Mouse (Mus musculus): Measurements from ENCODE around the gene Dvl1.

Gene Dvl1

DNA sequence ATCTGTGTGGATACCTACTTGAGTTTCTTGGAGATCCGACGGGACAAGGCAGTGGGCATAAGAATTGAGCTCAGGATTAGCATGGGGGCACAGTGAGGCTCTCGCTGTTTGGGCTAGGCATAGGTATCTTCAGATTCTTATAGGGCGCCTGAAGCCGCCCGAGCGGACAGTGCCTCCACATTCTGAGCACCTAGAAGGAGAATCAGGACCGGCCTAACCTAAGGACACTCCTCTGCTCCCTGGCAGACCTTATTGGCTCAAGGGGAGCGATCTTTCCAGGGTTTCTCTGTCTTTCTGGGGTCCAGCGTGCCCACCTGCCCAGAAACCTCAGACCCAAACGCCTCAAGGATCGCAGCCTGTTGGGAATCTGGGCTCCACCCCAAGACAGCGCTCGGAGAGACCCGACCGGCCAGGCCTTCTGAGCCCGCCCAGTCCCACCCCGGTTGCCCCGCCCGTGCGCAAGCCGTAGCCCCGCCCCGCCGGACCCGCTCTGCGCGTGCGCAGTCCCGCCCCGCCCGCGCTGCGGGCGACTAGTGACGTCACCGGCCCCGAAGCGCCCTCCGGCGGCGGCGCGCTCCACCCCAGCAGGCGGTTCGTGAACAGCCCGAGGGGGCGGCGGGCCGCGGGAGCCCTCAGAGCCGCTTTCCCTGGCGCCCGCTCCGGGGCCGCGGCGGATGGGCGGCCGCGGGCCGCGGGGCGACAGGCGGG is at the start of gene Dvl1:
TSS of gene Dvl1 (plus strand) at position 532 of the 708 bp plus-strand sequence.
- peak; percentile 98 to 99 for DNase-seq

DNA sequence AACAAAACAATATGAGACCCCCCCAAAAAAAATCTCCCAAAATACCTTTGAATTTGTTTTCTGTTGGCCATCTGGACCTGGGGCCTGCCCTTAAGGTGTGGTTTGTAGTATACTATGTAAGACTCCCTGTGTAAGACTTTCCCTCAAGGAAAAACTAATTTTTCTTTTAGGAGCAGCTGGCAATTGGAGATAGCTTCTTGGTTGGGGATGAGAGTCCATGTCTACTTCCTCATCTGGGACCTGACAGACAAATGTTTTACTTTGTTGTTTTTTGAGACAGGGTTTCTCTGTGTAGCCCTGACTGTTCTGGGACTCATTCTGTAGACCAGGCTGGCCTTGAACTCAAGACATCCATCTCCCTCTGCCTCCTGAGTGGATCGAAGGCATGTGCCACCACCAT is 45.1 kb upstream of the Dvl1 start:
- no peak for DNase-seq

DNA sequence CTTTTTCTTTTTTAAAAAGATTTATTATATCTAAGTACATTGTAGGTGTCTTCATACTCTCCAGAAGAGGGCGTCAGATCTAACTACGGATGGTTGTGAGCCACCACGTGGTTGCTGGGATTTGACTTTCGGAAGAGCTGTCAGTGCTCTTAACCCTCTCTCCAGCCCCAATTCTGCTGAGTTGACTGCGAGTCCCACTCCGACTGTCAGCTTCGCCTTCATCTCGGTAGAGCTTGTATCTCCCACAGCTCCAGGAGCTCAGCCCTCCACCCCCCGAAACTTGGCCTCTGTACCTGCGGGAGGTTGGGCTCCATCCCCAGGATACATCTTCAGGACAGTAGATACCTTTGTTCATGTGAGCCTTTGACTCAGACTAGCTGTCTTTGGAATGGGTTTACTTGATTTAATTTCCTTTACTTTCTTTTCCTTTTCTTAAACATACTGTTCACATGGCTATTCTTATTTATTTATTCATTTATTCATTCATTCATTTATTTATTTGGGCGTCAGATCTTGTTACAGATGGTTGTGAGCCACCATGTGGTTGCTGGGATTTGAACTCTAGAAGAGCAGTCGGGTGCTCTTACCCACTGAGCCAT is 44.4 kb upstream of the Dvl1 start, which contains the start of gene Mrpl20:
TSS of gene Mrpl20 (plus strand) at position 138 of the 599 bp plus-strand sequence.
- DNase-seq: peak in 1 of 2 experiments; percentile 25

DNA sequence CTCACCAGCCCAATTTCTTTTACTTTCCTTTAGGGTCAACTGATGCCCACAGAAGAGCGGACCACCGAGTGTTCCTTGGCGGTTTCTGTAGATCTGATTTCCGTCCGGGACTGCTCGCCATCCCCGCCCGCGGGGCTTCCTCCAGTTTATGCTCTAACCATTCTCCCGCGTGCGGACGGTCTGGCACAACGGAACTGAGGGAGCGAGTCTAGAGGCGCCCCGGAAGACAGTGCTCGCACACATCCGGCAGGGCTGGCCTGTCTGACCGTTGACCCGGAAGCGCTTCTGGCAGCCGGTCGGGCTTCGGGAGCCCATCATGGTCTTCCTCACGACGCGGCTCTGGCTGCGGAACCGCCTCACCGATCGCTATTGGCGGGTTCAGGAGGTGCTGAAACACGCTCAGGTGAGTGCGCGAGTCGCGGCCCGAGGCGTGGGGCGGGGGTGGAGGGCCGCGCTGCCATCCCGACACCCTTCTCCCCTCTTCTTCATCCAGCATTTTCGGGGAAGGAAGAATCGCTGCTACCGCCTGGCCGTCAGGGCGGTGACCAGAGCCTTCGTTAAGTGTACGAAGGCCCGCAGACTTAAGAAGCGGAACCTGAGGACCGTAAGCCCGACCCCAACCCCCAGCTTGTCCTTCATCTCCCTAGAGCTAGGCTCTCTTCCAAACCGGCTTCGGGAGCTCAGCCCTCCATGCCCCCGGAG is 43.7 kb upstream of the Dvl1 start:
- peak; percentile 98 for DNase-seq

DNA sequence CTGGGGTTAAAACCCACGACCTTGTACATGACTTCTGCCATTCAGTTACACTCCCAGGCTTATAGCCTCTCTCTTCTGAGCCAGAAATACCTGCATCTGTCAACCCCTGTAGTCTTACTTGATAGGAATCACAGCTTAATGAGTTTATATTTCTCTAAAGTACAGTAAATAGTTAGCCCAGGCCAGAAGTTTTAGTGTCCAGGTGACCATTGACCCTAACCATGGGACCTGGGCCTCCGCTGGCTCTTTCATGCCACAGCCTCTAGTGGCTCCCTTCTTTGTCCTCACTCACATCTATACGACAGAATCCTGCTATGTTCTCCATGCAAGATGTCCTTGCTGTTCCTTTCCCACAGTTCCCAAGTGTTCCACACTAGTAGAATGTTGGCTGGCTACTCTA is 39.4 kb upstream of the Dvl1 start:
- no peak for DNase-seq

DNA sequence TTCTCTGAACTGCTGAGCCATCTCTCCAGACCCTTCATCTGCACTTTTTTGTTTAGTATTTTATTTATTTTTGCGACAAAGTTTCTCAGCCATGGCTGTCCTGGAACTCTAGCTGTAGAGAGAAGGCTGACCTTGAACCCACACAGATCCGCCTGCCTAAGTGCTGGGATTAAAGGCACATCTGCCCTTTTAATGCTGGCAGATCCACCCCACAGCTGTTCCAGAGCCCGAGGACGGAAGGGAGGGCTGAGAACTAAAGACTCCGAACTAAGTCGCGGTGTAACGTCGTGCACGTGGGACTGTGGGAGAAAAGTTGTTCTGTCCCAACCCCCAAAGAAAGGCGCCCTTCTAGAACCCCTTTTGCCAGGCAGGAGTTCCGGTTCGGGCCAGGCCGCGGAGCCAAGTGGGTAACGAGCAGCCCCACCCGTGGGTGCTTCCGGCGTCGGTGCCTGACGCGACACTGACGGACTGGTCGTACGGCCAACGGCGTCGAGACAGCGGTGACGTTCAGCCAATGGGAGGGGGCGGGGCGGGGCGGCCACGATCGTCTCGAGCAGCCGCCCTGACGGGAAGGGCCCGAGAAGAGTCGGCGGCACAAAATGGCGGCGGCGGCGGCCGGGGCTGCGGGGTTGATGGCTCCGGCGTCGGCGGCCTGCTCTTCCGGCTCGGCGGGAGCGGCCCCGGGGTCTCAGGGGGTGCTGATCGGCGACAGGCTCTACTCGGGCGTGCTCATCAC is 35.1 kb upstream of the Dvl1 start, which contains the start of gene Ccnl2:
TSS of gene Ccnl2 (plus strand) at position 561 of the 736 bp plus-strand sequence.
- peak; percentile 92 to 96 for DNase-seq

DNA sequence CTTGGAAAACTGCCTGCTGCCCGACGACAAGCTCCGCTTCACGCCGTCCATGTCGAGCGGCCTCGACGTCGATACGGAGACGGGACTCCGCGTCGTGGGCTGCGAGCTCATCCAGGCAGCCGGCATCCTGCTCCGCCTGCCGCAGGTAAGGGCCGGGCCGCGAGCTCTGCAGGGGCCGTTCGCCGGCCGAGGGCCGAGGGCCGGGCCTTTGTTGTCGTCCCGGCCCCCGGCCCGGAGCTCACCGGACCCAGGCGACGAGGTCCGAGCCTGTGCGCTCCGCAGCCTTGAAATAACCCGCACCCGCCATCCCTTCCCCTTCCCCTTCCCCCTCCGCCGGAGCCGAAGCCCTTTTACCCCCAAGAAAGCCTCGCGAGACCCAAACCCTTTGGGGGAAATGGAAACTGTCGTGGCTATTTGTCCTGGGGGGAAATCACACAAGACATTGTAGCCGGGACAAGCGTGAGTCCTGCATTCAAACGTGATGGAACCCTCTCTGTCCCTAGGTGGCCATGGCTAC is 34.5 kb upstream of the Dvl1 start:
- DNase-seq: no peak

DNA sequence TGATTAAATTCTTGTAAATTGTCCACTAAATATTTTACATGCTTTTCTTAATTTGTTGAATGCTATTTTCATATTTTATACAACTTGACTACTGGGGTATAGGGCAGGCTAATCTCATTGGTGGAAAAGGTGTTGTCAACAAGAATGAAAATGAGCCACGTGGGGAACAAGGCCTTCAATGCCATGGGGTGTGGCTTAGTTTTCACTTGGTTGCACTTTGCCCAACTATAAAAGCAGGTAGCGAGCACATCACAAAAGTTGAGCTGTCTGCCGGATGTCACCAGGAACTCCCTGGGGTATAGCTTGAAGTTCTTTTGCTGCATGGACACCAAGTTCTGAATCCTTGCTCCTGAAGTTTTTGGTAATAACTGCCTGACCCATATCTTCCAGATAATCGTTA is 29.7 kb upstream of the Dvl1 start:
- no peak for DNase-seq

DNA sequence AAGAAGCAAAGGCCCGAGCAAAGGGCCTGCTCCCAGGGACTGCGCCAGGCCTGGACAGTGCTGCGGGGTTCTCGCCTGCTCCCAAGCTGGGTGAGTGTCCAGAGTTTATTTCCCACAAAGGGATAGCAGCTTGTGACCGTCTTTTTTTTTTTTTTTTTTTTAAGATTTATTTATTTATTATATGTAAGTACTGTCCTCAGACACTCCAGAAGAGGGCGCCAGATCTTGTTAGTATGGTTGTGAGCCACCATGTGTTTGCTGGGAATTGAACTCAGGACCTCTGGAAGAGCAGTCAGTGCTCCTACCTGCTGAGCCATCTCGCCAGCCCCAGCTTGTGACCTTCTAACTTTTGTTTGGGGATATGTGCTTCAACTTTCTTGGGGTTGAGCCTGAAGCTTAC is 26.2 kb upstream of the Dvl1 start:
- peak in 1 of 2 experiments; percentile 43 for DNase-seq

DNA sequence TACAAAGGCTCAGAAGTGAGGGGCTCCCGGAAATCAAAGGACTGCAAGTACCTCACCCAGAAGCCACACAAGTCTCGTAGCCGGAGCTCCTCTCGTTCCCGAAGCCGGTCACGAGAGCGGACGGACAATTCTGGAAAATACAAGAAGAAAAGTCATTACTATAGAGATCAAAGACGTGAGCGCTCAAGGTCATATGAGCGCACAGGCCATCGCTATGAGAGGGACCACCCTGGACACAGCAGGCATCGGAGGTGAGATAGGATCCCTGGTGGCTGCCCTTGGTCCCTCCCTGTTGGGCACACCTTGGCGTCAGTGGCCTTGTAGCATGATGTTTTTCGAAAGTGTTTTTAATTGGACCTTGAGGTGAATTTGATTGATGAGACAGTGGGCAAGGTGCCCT is 23.8 kb upstream of the Dvl1 start:
- DNase-seq: no peak

DNA sequence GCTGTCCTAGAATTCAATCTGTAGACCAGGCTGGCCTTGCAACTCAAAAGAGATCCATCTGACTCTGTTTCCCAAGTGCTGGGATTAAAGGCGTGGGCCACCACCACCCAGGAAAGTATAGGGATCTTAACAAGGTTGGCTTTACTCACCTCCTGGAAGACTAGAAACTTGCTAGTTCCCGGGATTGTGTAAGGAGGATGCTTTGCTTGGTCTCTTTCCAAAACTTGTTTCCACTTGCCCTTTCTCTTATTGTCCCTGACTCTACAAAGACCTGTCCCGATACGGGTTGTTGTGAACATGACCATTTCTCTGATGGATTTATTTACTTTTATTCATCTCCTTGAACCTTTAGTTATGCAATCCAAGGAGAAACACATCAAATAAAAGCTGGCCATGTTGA is 17.3 kb upstream of the Dvl1 start:
- DNase-seq: no peak

DNA sequence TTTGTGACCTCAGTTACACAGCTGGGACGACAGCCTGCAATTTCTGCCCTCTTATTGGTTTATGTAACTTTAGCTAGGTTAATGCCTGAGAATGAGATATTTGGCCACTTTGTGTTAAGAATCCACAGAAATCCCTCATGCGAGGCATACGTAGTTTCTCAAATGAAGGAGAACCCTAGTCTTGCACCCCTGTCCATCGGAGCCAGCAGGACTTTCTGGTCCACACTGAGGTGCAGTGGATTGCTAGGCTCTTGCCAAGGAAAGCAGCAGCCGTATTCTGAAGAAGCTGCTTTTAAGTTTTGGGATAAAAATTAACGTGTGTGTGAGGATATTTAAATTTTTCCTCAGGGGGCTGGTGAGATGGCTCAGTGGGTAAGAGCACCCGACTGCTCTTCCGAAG is 16.6 kb upstream of the Dvl1 start:
- no peak for DNase-seq

DNA sequence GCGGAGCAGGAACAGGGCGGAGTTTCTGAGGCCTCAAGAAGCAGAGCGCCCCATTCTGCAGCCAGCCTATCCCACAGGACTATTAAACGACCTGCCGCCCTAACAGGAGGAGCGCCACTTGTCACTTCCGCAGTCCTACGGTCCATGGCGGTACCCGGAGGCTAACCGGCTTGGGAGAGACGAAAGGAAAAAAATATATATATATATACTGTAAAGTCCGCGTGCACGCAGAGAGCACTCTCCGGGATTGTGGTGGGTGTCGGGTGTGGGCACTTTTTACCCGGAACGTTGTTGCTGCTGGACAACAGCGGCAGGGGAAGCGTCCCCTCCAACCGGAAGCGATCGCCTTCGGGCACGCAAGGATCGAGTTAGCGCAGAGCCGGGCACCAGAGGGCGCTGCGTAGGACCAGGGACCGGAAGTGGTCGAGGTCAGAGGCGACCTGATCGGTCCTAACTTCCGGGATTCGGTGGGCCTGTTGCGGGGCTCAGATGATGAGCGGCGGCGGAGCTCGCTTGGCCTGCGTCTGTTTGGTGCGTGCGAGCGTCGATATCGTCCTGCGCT is 15.9 kb upstream of the Dvl1 start, which contains the start of gene Aurkaip1:
TSS of gene Aurkaip1 (plus strand) at position 68 of the 562 bp plus-strand sequence.
- DNase-seq: peak; percentile 97 to 98

DNA sequence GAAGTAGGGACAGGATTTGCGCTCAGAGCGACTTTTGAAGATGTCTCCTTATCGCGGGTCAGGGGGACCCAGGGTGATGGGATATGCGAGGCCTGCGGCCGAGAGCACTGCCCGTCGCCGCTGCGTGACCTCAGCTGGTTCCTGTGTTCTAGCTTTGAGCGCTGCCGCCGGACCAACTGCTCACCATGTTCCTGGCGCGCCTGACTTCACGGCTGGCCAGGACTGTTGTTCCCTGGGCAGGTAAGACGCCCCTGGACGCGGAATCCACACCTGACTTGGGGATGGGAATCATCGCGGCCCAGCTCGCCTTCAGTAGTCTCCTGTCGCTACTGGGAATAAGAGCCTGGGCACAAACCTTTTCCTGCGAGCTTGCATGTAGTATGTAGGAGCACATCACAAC is 15.4 kb upstream of the Dvl1 start:
- peak in 1 of 2 experiments; percentile 60 for DNase-seq

DNA sequence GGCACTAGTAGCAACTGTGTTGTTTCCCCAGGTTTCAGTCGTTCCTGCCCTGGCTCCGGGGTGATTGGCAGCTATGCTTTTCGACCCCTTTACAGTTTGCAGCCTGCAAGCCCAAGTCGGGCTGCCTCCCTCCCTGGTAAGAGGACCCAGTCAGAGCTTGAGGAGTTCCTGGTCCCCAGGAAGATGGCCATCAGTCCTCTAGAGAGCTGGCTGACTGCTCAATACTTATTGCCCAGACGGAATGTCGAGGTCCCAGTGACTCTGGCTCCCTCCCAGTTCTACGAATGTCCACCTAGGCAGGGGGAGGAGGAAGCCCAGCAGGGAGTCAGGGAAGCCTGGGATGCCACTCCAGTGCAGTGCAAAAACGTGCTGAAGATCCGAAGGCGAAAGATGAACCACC is 14.9 kb upstream of the Dvl1 start:
- DNase-seq: no peak

DNA sequence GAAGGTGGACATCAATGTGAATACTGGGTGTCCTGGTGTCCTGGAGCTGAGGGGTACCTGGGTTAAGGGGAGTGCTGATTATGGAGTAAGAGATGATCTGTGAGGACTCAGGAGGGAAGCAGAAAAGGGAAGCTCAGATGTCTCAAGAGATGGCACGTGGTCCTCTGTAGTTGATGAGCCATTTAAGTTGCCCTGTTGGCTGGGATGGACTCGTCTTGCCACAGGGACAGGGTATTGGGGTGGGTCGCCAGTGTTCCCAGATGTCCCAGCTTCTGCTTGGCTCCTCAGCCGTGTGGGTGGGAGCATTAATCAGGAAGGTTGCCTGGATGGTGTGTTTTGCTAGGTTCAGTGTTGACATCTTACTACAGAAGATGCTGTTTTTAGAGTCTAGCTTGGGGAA is 14.0 kb upstream of the Dvl1 start:
- no peak for DNase-seq

DNA sequence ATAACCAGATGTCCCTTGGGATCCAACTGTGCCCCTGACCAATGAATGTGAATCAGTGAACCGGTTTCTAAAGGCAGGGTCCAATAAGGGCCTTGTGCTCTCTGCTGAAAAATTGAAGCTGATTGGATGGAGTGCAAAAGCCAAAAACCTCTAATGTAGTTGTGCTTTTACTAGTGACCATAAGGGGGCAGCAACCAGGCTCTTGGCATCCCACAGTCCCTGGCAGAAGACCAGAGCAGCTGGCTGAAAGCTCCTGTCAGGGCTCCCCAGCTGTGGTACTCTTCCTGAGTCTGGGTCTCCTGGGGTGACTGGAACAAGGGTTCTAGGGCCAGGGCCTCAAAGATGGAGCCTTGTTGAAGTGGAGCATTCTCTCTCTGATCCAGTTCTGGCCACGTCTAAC is 13.4 kb upstream of the Dvl1 start:
- peak; percentile 66 to 78 for DNase-seq

DNA sequence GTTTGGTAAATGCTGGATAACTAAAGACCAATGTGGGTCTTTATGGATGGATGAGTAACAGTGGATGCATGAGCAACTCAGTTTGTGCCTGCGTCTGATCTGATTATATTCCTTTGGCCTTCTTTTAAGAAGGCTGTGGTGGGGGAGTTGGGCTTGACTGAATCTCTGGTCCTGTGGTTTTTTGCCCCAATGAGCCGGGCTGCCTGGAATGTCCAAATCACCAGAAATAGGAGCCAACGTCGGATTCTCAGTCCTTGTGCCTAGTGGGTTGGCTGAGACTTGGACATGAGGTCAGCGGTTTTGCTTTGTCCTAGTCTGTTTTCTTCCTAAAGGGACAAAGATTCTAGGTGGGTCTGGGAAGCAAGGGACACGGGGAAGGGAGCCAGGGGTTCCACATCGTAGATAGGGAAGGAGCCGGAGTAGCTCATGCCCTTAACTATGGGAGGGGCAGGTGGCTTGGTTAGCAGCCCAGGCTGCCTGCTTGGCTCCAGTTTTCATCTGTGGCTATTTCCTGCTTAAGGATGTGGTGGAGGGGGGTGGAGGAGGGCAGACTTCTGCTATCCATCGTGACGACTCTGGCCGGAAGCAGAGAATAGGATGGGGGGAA is 9.7 kb upstream of the Dvl1 start:
- DNase-seq: no peak

DNA sequence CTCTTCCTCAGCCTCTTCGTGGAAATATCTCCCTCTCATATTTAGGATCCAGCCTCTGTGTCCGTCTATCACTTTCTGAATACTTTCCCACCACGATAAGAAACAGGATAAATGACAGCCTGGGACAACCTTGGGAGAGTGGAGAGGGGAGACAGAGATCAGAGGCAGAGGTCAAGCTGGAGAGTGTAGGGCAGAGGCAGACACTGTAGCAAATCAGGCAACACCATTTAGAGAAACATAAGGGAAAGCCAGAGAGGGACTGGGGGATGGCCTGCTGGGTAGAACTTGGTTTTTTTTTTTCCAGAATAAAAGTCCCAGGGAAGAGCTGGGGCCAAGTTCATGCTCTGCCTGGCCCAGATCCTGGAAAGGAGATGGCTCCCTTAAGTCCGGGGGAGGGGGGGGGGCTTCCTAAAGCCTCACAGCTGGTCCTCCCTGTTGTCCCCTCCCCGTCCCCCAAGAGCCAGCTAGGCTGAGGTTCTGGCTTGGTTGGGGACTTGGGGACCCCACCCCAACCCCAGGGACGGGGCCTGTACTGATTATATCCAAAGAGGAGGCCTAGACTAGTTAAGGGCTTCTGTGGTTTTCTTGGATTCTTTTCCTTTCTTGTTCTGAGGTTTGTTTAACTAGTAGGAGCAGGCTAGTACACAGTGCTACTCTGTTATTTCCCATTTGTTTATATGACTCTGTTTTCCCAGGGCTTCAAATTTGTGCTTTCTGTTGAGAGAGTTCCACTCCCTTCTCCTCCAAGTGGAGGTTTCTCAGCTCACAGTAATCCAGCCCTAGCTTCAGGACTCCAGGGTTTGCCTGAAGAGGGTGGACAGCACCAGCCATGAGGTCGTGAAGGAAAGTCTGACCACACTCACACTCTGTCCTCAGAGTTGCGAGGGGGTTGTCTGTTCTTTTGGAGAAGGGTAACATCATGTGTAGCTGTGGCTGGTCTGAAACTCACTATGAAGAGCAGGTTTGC is 8.7 kb upstream of the Dvl1 start:
- no peak for DNase-seq

DNA sequence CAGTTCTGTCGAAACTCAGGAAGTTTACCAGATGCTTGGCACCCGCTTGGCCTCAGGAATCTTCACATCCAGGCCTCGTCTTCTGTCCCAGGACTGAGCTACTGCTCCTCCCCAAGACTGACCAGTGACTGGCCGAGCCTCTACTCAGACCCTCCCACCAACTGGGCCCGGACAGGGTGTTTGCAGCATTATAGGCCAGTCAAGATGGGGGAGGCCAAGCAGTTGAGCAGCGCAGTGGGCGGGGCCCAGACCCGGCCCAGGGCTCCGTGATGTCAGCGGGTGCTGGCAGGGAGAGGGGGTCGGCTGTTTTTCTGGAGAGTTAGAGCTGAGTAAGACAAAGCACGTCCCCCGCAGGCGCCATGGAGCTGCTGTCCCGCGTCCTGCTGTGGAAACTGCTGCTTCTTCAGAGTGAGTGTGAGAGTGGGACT is 7.7 kb upstream of the Dvl1 start, which contains the start of gene Mxra8:
TSS of gene Mxra8 (plus strand) at position 198 of the 428 bp plus-strand sequence.
- peak in 1 of 2 experiments; percentile 44 for DNase-seq

All from cerebellum, postnatal 25 days (tissue).